Mouse (Mus musculus) kidney, adult 2 months (tissue): ENCODE measurements at regions not wholly inside any gene's neighbourhood (a gene's known extent, or its start where the extent isn't known, plus 50 kb on each side); places are given as distances from the start of the nearest gene placed in this dataset.

Source experiments
- CTCF ChIP-seq: fragments of 200-500 bp; conservative IDR thresholded peaks from 2 replicates; pipeline ENCODE4 v1.5.1; 2011; ENCODE audit warnings: low read depth, mild to moderate bottlenecking, control low read depth, low read length, moderate library complexity, mixed read lengths; ENCODE audit not compliant: insufficient read depth, insufficient read length
- POLR2A ChIP-seq: fragments of 200-500 bp; IDR thresholded peaks from one replicate; pipeline ENCODE4 v1.6.1; 2011; ENCODE audit warnings: low read depth, low read length, control low read depth

DNA sequence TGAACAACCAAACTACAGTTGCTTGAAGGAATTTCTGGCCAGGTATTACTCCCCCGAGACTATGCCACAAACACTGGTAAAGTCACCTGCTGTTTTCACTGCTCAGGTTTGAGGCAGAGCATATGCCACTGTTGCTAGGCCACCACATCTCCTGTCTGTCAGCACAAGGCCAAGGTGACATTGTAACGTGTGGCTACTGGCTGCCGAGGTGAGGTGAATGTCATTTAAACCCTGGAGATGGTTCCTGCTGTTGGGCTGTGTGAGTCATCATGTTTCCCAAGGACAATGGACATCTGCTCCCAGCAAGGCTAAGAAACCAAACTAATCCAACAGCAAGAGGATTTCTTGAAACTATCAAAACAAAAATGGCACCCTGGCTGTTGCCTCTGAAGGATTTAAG, 67.2 kb upstream of the Zcchc2 start:
- TF ChIP-seq CTCF (no peak), POLR2A (no peak)
